Mouse (Mus musculus): ENCODE results near the gene Trmt2b.
"Not testable (repeated sequence)": the region's sequence is repeated elsewhere in the genome, so short reads cannot be mapped to it uniquely, and the experiment has no call there.

DNA sequence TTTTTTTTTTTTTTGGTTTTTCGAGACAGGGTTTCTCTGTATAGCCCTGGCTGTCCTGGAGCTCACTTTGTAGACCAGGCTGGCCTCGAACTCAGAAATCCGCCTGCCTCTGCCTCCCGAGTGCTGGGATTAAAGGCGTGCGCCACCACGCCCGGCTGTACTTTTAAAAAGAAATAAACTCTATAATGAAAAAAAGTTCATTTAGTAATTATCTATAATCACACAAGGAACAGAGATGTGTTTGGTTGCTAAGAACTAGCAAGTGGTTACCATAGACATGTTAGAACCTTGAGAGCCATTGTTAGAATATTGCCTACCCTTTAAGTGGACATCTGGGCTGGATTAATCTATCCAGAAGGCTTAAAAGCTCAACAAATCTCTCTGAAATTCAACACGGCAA lies 89.6 kb downstream of the Trmt2b start, which contains the start of gene Arl13a:
- TF ChIP-seq EP300 (optimal IDR thresholded peaks at IDR 0.05); CTCF (IDR thresholded peaks at IDR 0.05; ENCODE audit: low read depth): not testable (repeated sequence)

All from stomach, postnatal 0 days (tissue).